Mouse (Mus musculus): ENCODE measurements around the gene Zfp36l2. TPM values are rescaled to one million over a fixed set of nuclear protein-coding genes. Genes with fewer than 3 reads are reported as not detected.
A peak's percentile ranks its signal among the peaks of the same experiment; 100 is the strongest.

Zfp36l2 gene
- total and polyA plus RNA-seq, 3 experiments = 68.5 to 174 (median 93.6) TPM

DNA sequence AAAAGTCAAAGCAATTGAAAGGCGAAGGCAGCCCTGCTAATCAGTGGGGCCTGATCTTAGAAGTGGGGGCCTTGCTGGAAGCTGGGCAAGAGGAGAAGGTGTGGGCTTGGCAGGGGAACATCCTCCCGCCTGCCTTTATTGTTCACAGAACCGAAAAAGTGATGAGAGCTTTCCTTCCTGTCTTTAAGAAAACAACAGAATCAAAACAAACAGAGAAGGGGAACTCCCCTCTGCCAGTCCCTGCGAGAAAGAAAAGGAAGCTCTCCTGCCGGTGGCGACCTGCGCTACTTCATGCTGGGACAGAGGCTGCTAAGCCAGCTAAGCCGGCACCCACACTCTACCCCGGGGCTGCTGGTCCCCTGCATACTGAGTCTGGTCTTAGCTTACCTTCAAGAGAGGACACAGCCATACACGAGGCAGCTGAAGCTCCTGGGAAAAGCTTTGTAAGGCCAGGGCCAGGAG is 41.9 kb downstream of the Zfp36l2 start (continued):
- TF ChIP-seq ZKSCAN1 (IDR thresholded peaks at IDR 0.05; ENCODE audit: low read depth, low read length) (no peak), POLR2AphosphoS2 (IDR thresholded peaks at IDR 0.05; ENCODE audit: low read length) (0 out of 2 replicates have a peak, but pooled peaks have one; percentile 12), BHLHE40 (IDR thresholded peaks at IDR 0.05; ENCODE audit: borderline replicate concordance, low read depth, low read length) (no peak), POLR2AphosphoS5 (IDR thresholded peaks at IDR 0.05; ENCODE audit: borderline replicate concordance, low read depth, low read length) (no peak), SIN3A (IDR thresholded peaks at IDR 0.05; ENCODE audit: low read length) (peak; percentile 87), NRF1 (IDR thresholded peaks at IDR 0.05; ENCODE audit: insufficient read depth, low read depth, low read length, poor library complexity, severe bottlenecking) (no peak), RAD21 (IDR thresholded peaks at IDR 0.05; ENCODE audit: low read depth, low read length) (no peak), TAL1 (IDR thresholded peaks at IDR 0.05; ENCODE audit: low read length) (no peak), NELFE (IDR thresholded peaks at IDR 0.05; ENCODE audit: low read depth, low read length) (0 out of 2 replicates have a peak, but pooled peaks have one; percentile 35), MYC (IDR thresholded peaks at IDR 0.05; ENCODE audit: low read depth, low read length) (no peak), ZNF384 (IDR thresholded peaks at IDR 0.05; ENCODE audit: low read depth, low read length) (no peak), ELF1 (IDR thresholded peaks at IDR 0.05; ENCODE audit: low read depth, low read length) (0 out of 2 replicates have a peak, but pooled peaks have one; percentile 23), TBP (IDR thresholded peaks at IDR 0.05; ENCODE audit: low read depth, low read length) (peak; percentile 88), MAFK (IDR thresholded peaks at IDR 0.05; ENCODE audit: borderline replicate concordance, low read depth, low read length) (no peak), KAT2A (conservative IDR thresholded peaks at IDR 0.05; ENCODE audit: low read depth, low read length) (no peak), E2F4 (IDR thresholded peaks at IDR 0.05; ENCODE audit: borderline replicate concordance, low read depth, low read length) (no peak), JUND (IDR thresholded peaks at IDR 0.05; ENCODE audit: low read depth, low read length) (no peak), MAX (IDR thresholded peaks at IDR 0.05; ENCODE audit: low read length) (no peak), HCFC1 (IDR thresholded peaks at IDR 0.05; ENCODE audit: low read depth, low read length) (peak; percentile 55; the same call in 1 of the 2 replicates), CHD1 (IDR thresholded peaks at IDR 0.05; ENCODE audit: low read depth, low read length) (no peak; the same call in 1 of the 2 replicates), MXI1 (IDR thresholded peaks at IDR 0.05; ENCODE audit: low read depth, low read length) (no peak)

DNA sequence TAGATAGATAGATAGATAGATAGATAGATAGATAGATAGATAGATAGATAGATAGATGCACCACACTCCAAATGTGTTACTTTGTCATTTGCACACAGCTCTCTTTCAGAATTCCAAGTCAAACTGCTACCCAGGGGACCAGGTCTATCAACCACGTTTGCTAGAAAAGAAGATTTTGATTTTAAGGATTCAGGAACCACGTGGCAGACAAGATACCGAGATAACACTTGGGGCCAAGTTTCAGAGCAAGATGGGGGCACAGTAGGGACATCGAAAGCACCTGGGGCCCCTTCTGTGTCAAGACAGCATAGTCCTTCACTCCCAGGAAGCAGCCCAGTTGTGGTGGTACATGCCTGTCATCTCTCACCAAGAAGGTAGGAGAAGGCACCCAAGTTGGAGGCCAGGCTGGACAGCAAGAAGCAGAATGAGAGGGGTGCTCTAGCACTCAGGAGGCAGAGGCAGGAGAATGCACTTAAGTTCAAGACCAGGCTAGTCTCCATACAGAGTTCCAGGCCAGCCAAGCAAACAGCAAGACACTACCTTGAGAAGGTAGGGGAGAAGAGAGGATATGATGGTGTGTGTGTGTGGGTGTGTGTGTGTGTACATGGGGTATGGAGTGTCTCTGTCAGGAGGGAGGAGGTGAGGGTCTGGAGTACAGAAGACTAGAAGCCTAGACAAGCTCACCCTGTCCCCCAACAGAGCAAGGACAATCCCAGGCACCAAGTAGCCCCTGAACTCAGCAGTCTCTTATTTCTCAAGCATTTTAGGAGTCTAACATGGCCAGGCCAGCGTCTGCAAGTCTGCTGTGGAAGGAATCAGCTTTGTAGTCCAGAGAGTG is 42.8 kb downstream of the Zfp36l2 start:
- H3K9ac ChIP-seq (ENCODE audit: control insufficient read depth, low read depth, low read length, poor library complexity, severe bottlenecking) = peak overlapping the region; percentile 77
- peaks cover 11% of the 10 kb centered on the region for H3K79me2 ChIP-seq (ENCODE audit: control insufficient read depth, insufficient read depth, low read length, poor library complexity)
- no peak for DNase-seq (ENCODE audit: low read depth, low spot score)
- peaks cover 0 to 42% of the 10 kb centered on the region in 2 experiments; a peak in 2 of 4 replicates for H3K36me3 ChIP-seq (ENCODE audit: control insufficient read depth in 1 of 2, insufficient read depth in 2 of 2, low read length in 2 of 2)
- H3K4me1 ChIP-seq (ENCODE audit: control insufficient read depth in 1 of 2, insufficient read depth in 2 of 2, low read length in 2 of 2) = peaks cover 21 to 67% of the 10 kb centered on the region in 2 experiments
- no peaks in the 10 kb centered on the region for H3K9me3 ChIP-seq (replicated peaks; ENCODE audit: insufficient read depth, low read length)
- TF ChIP-seq USF1 (IDR thresholded peaks at IDR 0.05; ENCODE audit: low read depth, low read length) (peak; percentile 70), MXI1 (IDR thresholded peaks at IDR 0.05; ENCODE audit: low read depth, low read length) (peak; percentile 28; the same call in 1 of the 2 replicates), MAX (IDR thresholded peaks at IDR 0.05; ENCODE audit: low read length) (peak; percentile 57), GATA1 (IDR thresholded peaks at IDR 0.05; ENCODE audit: low read depth, low read length) (peak; percentile 55), NRF1 (IDR thresholded peaks at IDR 0.05; ENCODE audit: insufficient read depth, low read depth, low read length, poor library complexity, severe bottlenecking) (no peak)
- peak overlapping the region; percentile 15 to 57; a peak in 3 of 4 replicates for H3K4me3 ChIP-seq (ENCODE audit: control insufficient read depth in 1 of 2, insufficient read depth in 1 of 2, low read depth in 2 of 2, low read length in 2 of 2)
- H3K27ac ChIP-seq (ENCODE audit: control insufficient read depth, low read depth, low read length) = peak overlapping the region; percentile 99
- H3K27me3 ChIP-seq (ENCODE audit: control insufficient read depth in 1 of 2, insufficient read depth in 2 of 2, low read length in 2 of 2) = no peaks in the 10 kb centered on the region
